Mouse (Mus musculus) midbrain, postnatal 0 days (tissue): ENCODE data around the gene Rfx6. TPM values are rescaled to one million over a fixed set of nuclear protein-coding genes. Genes with fewer than 3 reads are reported as not detected.

Source experiments
- ATAC-seq: fragments of 200-750 bp; cut with Nextera tagmentation; 2 replicates; pipeline ENCODE4 v1.8.0; 2017; ENCODE audit warnings: moderate number of reproducible peaks, mild to moderate bottlenecking, moderate TSS enrichment, moderate library complexity; ENCODE audit not compliant: low FRiP score
- DNase-seq: peaks from one replicate; pipeline ENCODE4 v3.0.0-alpha.2; 2015; ENCODE audit warnings: low spot score
- H3K27ac ChIP-seq: fragments of 300-500 bp; sonication (generic); 2 replicates; pipeline ENCODE4 v1.5.1; 2014; ENCODE audit warnings: low read depth, mild to moderate bottlenecking, low read length, mixed read lengths
- H3K27me3 ChIP-seq: fragments of 300-500 bp; sonication (generic); 2 replicates; pipeline ENCODE4 v1.6.1; 2014; ENCODE audit warnings: low read length, control low read depth, mixed read lengths; ENCODE audit not compliant: insufficient read depth
- H3K36me3 ChIP-seq: fragments of 300-500 bp; sonication (generic); 2 replicates; pipeline ENCODE4 v1.6.1; 2014; ENCODE audit warnings: low read length, control low read depth, mixed read lengths; ENCODE audit not compliant: insufficient read depth
- H3K4me1 ChIP-seq: fragments of 300-500 bp; sonication (generic); 2 replicates; pipeline ENCODE4 v1.6.1; 2014; ENCODE audit warnings: mild to moderate bottlenecking, control low read depth, antibody characterized with exemption, low read length, mixed read lengths; ENCODE audit not compliant: insufficient read depth
- H3K4me2 ChIP-seq: fragments of 300-500 bp; sonication (generic); 2 replicates; pipeline ENCODE4 v1.6.1; 2014; ENCODE audit warnings: low read depth, mild to moderate bottlenecking, low read length, mixed read lengths; ENCODE audit not compliant: poor library complexity, severe bottlenecking
- H3K4me3 ChIP-seq: fragments of 300-500 bp; sonication (generic); 2 replicates; pipeline ENCODE4 v1.5.1; 2014; ENCODE audit warnings: low read depth, mild to moderate bottlenecking, low read length, moderate library complexity
- H3K9ac ChIP-seq: fragments of 300-500 bp; sonication (generic); replicated peaks from 2 replicates; pipeline ENCODE4 v1.6.1; 2014; ENCODE audit warnings: mild to moderate bottlenecking, low read length, moderate library complexity, mixed read lengths; ENCODE audit not compliant: poor library complexity, severe bottlenecking
- H3K9me3 ChIP-seq: fragments of 300-500 bp; sonication (generic); 2 replicates; pipeline ENCODE4 v1.6.1; 2016; ENCODE audit warnings: low read length, control low read depth
- CTCF ChIP-seq: IDR thresholded peaks from 2 replicates; pipeline ENCODE4 v1.5.1; 2016; ENCODE audit warnings: antibody characterized with exemption, mild to moderate bottlenecking
- WGBS: fragments of 180-500 bp; shearing (Covaris S2); extraction: QIAGEN DNeasy Blood & Tissue Kit; methylation state at CpG from one replicate; pipeline ENCODE4 v1.1.7; 2014; 5-methylcytosine and 5-hydroxymethylcytosine counted together
- polyA plus RNA-seq: library from polyadenylated mRNA; unstranded; fragments of >200 nt; fragmentation: Nextera tagmentation; extraction: Ambion mirVana; gene quantifications from 2 replicates; pipeline ENCODE4 v1.2.1, GENCODE M21; 2015
- total RNA-seq: library from RNA; depleted of rRNA; stranded (reverse); fragments of >200 nt; gene quantifications from 2 replicates; pipeline ENCODE4 v1.2.3, GENCODE M21; 2014; rRNA removed

Rfx6 gene
- total and polyA plus RNA-seq, 2 experiments from 2014 or later, result not detected

- Histone ChIP-seq H3K4me3 (no peak overlapping the region), H3K4me2 (no peak overlapping the region), H3K9ac (no peak overlapping the region), H3K27ac (no peak overlapping the region), H3K27me3 (no peaks in the 10 kb centered on the region), H3K9me3 (no peaks in the 10 kb centered on the region), H3K36me3 (no peaks in the 10 kb centered on the region), H3K4me1 (no peaks in the 10 kb centered on the region)
- WGBS, result 62% methylated on average over 5 of the region's 5 CpGs
- DNase-seq, result no peak
- ATAC-seq, result no peak
- TF ChIP-seq CTCF, result no peak
These were observed 90.9 kb downstream of the Rfx6 start for GRCm38 (mm10) chr10:51768445-51768844.

- Histone ChIP-seq H3K27me3 (no peaks in the 10 kb centered on the region), H3K9ac (no peak overlapping the region), H3K4me3 (no peak overlapping the region), H3K36me3 (no peaks in the 10 kb centered on the region), H3K27ac (no peak overlapping the region), H3K9me3 (no peaks in the 10 kb centered on the region), H3K4me1 (no peaks in the 10 kb centered on the region), H3K4me2 (no peak overlapping the region)
- no peak for DNase-seq
- WGBS, result 70% methylated on average over 7 of the region's 7 CpGs
- no peak for TF ChIP-seq CTCF
- no peak for ATAC-seq
These were observed 91.7 kb downstream of the Rfx6 start for GRCm38 (mm10) chr10:51769252-51769651.

- DNase-seq (peak; percentile 70), ATAC-seq (no peak)
- Histone ChIP-seq H3K9me3 (no peaks in the 10 kb centered on the region), H3K27ac (no peak overlapping the region), H3K4me2 (no peak overlapping the region), H3K9ac (no peak overlapping the region), H3K36me3 (no peaks in the 10 kb centered on the region), H3K4me3 (no peak overlapping the region), H3K27me3 (no peaks in the 10 kb centered on the region), H3K4me1 (no peaks in the 10 kb centered on the region)
- peak; percentile 72 for TF ChIP-seq CTCF
- 72% methylated on average over 2 of the region's 2 CpGs for WGBS
These were observed 102.1 kb downstream of the Rfx6 start for GRCm38 (mm10) chr10:51779648-51780047.

Other genes starting within 250 kb of the Rfx6 start
- 0.88 TPM in 1 of 2 replicates, not detected in the other for gene Gm49339, start 197.1 kb upstream of the Rfx6 start, total RNA-seq
- gene Gm49339, start 197.1 kb upstream of the Rfx6 start, polyA plus RNA-seq, result not detected in 2 replicates
- gene Lilr4b, start 197.1 kb upstream of the Rfx6 start, total RNA-seq, result 0.05 and 0.47 TPM in 2 replicates
- gene Lilr4b, start 197.1 kb upstream of the Rfx6 start, polyA plus RNA-seq, result 0.29 and 0.31 TPM in 2 replicates
- 0.60 and 1.7 TPM in 2 replicates for gene Lilrb4a, start 186.8 kb upstream of the Rfx6 start, total RNA-seq
- gene Lilrb4a, start 186.8 kb upstream of the Rfx6 start, polyA plus RNA-seq, result 1.1 and 1.3 TPM in 2 replicates
- not detected in 2 replicates for gene Fam162b, start 87.2 kb upstream of the Rfx6 start, total RNA-seq
- gene Fam162b, start 87.2 kb upstream of the Rfx6 start, polyA plus RNA-seq, result 0.93 and 1.8 TPM in 2 replicates
- not detected in 2 replicates for gene Gprc6a, start 46.3 kb upstream of the Rfx6 start, total RNA-seq
- gene Gprc6a, start 46.3 kb upstream of the Rfx6 start, polyA plus RNA-seq, result 0.12 TPM in 1 of 2 replicates, not detected in the other